Mouse (Mus musculus): ENCODE data around the gene Ppp1r9b. TPM values are rescaled to one million over a fixed set of nuclear protein-coding genes. Genes with fewer than 3 reads are reported as not detected.
"Not testable (repeated sequence)": the region's sequence is repeated elsewhere in the genome, so short reads cannot be mapped to it uniquely, and the experiment has no call there.

Ppp1r9b gene
- polyA plus RNA-seq (2012; rRNA removed), result 18.9 and 20.0 TPM in 2 replicates

DNA sequence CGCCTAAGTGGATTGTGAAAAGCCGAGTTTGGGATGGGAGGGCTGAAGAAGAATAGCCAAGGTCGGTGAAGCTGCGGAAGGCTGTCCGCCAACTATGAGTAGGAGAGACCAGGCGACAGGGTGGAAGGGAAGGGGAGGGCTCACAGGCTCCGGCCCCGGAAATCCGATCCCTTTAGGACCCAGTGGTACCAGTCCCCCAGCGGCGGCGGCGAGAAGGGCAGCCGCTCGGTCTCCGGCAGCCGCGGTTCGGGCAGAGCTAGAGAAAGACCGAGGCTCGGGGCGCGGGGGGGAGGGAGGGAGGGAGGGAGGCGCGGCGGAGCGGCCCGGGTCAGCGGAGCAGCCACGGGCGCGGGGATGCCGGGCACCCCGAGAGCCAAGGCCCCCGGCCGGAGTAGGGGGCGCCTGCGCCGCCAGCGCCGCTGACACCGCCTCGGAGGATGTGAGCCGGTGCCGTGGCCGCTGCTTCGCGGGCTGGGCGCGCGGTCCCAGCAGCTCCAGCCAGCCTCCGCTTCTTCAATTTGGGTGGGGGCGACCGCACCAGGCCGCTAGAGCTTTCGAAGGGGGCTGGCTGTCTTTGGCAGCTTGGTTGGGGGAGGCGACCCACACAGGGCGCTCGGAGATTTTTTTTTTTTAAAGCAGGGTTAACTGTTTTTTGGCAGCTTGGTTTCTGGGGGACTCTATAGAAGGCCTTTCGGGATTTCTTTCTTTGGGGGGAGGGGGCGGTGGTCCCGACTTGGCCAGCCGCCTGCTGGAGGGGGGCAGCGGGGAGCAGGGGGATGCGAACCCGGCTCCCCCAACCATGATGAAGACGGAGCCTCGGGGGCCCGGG, at the start of gene Ppp1r9b:
Gene Ppp1r9b, plus strand, starts transcription at position 287 of the 829 bp plus-strand sequence.
- WGBS, result under 1% methylated on average over 65 of the region's 69 CpGs
- DNase-seq (ENCODE audit: low read depth, low spot score), result no peak

DNA sequence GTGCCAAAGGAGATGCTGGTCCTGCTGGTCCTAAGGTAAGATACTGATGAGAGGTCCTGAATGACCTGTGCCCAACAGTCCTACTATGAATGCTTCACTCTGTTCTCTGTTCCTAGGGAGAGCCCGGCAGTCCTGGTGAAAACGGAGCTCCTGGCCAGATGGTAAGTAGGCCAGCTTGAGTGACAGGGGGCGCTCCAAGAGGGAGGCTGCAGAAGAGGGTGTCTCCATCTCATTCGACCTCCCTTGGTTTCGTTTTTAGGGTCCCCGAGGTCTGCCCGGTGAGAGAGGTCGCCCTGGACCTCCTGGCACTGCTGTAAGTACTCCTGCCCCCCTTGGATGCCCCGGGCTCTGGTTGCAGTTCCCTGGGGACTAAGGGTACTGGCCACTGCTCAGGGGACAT, 49.7 kb upstream of the Ppp1r9b start:
- no peak for DNase-seq (ENCODE audit: low read depth, low spot score)
- WGBS, result 33% methylated on average over 9 of the region's 9 CpGs

DNA sequence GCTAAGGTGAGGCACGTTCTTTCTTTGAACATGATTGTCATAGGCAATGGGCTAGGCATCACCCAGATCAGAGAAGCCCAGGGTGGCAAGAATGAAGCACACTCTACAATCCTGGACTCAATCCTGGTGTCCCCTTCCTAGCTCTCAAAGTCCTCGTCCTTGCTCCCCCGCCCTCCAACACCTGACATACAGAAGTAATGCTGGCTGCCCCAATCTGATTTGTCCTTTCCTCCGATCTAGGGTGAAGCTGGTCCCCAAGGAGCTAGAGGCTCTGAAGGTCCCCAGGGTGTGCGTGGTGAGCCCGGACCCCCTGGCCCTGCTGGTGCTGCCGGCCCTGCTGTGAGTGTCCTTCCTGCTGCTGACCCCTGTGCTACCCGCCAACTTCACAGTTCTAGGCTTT, 49.1 kb upstream of the Ppp1r9b start:
- WGBS, result 75% methylated on average over 8 of the region's 8 CpGs
- DNase-seq (ENCODE audit: low read depth, low spot score), result no peak

DNA sequence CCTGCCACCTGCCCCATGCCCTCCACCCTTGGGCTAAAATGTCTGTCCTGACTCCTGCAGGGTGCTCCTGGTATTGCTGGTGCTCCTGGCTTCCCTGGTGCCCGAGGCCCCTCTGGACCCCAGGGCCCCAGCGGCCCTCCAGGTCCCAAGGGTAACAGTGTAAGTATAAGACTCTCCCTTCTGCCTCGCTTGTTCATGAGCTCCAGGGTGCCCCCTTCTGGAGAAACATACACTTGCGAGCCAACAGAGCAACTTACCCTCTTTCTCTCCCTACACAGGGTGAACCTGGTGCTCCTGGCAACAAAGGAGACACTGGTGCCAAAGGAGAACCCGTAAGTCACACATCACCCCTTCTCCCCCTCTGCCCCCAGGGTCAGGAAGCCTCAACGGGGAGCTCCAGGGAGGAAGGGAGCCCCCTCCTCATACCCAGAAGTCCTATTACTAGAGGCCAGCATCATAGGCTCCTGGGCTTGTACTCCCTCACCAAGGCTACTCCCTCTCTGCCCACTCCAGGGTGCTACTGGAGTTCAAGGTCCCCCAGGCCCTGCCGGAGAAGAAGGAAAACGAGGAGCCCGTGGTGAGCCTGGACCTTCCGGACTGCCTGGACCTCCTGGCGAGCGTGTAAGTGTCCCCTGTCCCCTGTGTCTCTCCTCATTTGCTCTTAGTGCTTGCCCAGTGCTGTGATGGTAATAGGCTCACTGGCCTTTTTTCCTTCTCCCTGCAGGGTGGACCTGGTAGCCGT, 48.4 kb upstream of the Ppp1r9b start:
- 41% methylated on average over 13 of the region's 13 CpGs for WGBS
- no peak for DNase-seq (ENCODE audit: low read depth, low spot score)

DNA sequence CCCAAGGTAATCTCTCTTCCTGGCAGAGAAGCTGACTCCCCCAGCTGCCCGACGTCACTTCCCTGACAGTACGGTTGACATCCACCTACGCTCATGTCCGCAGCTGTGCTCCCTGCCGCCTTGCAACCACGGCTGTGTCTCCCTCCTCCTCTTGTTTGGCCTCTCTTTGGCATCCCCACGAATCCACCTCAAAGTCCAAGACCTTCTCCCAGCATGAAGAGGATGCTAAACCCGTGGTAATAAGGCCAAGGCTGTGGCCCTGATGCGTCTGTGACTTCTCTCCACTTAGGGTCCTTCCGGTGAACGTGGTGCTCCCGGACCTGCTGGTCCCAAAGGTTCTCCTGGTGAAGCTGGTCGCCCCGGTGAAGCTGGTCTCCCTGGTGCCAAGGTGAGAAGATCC, 47.8 kb upstream of the Ppp1r9b start:
- WGBS, result 71% methylated on average over 15 of the region's 15 CpGs
- no peak for DNase-seq (ENCODE audit: low read depth, low spot score)

DNA sequence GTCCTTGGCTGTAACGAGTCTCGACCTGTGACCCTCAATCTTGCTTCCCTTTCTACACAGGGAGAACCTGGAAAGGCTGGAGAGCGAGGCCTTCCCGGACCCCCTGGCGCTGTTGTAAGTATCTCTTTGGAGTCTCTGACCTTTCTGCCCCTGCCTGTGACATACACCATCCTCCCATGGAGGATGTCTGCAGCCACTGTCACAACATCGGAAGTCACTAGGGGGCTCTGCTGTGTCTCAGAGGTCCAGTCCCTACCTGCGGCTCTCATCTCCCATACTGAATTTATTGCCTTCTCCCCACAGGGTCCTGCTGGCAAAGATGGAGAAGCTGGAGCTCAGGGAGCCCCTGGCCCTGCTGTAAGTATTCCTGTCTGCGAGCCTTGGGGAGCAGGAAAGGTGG, 46.5 kb upstream of the Ppp1r9b start:
- no peak for DNase-seq (ENCODE audit: low read depth, low spot score)
- 29% methylated on average over 8 of the region's 8 CpGs for WGBS

DNA sequence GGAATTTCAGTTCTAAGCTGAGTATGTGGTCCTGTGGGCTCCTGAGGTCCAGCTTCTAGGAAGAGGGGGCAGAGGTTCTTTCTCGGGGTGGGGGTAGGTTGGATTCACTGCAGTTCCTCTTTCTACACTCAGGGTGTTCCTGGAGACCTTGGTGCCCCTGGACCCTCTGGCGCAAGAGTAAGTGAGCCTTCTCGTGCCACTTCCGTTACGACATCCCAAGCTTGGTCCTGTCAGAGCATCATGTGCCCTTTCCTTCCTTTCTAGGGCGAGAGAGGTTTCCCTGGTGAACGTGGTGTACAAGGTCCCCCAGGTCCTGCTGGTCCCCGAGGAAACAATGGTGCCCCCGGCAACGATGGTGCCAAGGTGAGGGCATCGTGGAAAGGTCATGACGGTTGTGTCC, 45.6 kb upstream of the Ppp1r9b start:
- no peak for DNase-seq (ENCODE audit: low read depth, low spot score)
- 79% methylated on average over 12 of the region's 12 CpGs for WGBS

DNA sequence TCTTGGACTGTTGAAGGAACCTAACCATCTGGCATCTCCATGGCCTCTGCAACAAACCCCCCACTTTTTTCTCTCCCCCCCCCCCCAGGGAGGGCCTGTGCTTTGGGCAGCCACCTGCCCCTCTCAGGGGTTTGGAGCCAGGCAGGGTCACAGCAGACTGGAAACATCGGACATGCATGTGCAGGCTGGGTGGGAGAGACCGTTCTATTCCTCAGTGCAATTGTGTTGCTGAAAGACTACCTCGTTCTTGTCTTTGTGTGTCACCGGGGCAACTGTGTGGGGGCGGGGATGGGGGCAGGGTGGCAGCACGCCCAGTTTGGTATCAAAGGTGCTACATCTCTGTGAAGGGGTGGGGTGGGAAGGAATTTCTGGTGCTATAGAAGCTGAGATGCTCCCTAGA, 38.7 kb upstream of the Ppp1r9b start:
- no peak for DNase-seq (ENCODE audit: low read depth, low spot score)
- WGBS, result 12% methylated on average over 6 of the region's 6 CpGs

DNA sequence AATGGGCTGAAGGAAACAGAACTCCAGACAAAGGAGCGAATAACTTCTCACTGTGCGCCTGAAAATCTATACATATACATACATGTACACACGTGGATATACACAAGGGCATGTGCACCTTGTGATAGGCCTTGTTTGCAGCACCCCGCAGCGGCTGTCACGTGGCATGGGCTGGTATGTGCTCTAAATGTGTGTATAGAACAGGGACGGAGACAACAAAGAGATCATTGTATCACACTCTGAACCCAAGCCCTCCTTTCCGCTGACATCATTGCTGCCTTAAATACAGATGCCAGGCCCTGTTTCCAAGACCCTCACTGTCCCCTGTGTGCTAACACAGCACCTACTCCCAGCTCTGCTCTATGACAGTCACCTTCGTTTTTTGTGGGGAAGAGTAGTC, 35.7 kb upstream of the Ppp1r9b start:
- DNase-seq (ENCODE audit: low read depth, low spot score), result no peak
- 69% methylated on average over 9 of the region's 9 CpGs for WGBS

DNA sequence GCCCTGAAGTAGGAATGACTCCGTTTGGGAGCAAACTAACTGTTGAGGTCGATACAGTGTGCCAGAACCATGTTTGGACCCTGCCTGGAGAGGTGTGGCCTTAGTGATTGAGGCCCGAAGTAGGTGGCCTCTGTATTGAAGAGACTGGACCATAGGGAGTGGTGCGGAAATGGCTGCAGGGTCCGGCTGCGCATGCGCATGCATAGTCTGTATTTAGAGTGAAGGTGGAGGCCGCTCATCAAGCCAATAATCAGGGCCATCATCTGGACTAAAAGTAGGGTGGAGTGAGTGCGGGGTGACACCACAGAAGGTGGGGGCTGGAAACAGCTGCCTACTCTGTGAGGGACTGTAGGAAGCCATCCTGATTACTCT, 33.2 kb upstream of the Ppp1r9b start:
- no peak for DNase-seq (ENCODE audit: low read depth, low spot score)
- 42% methylated on average over 9 of the region's 9 CpGs for WGBS

DNA sequence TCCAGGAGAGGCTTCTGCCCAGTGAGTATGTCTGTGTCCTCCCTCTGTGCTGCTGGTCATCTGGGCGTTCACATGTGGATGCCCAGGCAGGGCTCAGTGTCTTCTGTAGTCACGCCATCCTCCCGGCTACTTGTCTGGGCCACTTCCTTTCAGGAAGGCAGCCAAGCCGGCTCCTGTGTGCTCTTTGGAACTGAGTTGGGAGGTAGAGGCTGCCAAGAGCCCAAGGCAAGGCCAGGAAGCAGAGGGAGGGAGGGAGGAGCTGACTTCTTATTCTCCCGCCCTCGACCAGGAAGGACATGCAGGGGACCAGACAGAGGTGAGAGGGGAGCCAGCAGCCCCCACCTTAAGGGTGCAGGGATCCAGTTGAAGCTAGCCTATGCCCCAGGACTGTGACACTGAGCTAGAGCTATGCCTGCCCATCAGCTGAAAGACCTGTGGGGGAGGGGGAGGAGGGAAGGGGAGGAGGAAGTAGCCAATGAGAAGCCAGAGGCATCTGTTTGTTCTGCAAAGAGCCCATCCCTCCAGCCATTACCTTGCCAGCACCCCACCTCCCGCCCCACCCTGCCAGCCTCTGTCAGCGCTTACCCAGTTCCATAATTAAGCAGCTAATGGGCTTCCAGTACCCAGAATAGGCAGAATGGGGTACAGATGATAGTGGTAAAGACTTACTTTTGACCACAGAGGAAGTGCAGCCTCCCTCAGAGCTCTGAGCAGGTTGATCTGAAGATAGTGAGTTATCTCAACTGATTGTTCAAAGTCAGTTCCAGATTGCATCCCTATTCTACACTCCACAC, 32.6 kb upstream of the Ppp1r9b start:
- 2% methylated on average over 8 of the region's 8 CpGs for WGBS
- DNase-seq (ENCODE audit: low read depth, low spot score), result peak; percentile 87

DNA sequence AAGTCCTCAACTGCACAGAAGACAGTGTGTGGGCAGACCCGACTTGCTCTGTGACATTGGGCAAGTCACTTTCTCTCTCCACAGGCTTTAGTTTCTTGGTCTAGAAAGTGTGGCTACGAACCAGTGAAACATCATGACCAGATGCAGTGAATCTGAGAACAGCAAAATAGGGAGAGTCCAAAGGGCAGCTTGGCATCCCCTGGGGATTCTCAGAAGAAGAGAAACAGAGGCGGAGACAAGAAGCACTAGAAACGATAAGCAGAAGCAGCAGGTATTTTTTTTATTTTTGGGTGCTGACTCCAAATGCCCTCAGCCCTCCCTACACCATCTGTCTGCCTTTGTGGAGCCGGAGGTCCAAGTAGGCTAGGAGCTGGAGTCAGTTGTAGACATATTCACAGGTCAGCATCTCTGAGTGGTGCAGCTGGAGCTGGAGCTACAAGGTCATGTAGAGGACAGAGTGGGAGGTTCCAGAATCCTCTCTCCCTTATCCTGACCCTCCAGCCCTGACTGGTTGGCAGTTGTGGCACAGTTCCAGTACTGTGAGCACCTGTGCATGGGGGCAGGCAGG, 28.2 kb upstream of the Ppp1r9b start:
- no peak for DNase-seq (ENCODE audit: low read depth, low spot score)
- 64% methylated on average over 5 of the region's 5 CpGs for WGBS

DNA sequence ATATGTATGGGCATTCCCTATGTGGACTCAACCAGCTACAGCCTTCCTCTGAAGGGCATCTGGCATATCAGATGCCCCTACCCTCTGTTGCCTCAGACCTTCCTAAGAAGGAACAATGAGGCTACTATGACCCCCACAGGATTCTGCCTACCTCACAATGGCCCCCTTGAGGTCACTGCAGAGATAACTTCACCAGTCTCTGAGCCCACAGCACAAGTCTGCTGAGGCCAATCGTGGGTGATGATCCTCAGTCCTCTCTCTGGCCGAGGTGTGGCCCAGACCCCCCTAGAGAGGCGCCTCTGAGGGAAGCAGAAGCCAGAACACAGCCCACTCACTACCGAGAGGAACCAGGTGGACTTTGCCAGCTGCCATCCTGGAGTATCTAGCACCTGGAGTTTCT, 23.4 kb upstream of the Ppp1r9b start, which contains the start of gene Hils1:
Gene Hils1, plus strand, starts transcription at position 175 of the 400 bp plus-strand sequence.
- WGBS, result 40% methylated on average over 4 of the region's 4 CpGs
- no peak for DNase-seq (ENCODE audit: low read depth, low spot score)

DNA sequence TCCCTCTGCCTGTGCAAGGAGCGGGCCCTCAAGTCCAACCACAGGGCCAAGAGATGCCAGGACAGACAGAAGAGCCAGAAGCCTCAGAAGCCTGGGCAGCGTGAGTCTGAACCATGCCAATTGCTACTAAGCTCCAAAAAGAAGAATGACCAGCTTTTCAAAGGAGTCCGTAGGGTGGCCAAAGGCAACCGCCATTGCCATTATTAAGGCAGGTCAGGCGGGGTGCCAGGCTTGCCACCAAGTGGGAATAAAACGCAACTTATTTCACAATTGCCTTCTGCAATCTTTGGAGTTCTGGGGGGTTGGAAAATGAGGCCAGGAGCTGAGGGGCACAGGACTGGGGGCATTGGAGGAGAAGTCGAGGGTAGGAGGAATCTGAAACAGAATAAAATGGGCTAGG, 22.6 kb upstream of the Ppp1r9b start:
- 75% methylated on average over 7 of the region's 7 CpGs for WGBS
- no peak for DNase-seq (ENCODE audit: low read depth, low spot score)

DNA sequence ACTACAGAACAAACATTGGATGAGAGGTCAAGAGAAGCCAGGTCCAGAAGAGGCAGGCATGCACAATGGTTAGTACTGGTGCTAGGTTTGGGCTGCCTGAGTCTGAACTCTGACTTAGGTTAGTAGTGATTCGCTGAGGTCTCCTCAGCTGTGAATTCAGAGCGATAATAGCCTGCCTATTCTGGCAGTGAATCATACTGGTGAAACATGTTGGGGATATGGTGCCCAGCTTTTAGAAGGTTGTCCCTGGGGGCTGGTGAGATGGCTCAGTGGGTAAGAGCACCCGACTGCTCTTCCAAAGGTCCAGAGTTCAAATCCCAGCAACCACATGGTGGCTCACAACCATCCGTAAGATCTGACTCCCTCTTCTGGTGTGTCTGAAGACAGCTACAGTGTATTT, 21.1 kb upstream of the Ppp1r9b start:
- 80% methylated on average over 4 of the region's 4 CpGs for WGBS

DNA sequence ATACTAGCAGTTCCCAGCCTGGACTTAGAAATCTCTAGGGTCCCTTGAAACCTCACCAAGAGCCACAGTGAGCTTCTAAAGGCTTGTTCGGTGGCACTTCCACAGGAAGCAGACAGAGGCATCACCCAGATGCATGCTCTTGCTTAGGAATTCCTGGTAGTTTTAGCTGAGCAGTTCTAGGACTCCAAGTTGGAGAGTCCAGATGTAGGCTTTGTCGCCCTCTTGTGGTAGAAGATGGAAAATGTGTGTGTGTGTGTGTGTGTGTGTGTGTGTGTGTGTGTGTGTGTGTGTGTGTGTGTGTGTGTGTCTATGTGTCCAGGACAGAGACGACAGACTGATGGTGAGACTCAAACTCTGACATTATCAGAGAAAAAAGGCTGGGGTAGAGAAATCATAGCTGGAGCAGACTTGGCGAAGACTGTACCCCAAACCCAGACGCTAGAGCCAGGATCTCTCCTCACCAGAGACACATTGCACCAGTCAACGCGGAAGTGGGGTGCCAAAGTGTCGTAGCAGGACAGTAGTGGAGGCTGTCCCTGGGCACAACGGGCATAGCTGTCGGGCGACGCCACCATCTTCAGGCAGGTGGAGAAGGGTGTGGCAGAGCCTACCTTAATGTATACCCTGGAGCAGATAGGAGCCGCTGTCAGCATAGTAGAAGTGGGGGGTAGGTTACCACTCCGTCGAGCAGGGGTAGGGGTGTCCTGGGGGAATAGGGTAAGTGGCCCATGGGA, 20.5 kb upstream of the Ppp1r9b start:
- 38% methylated on average over 15 of the region's 15 CpGs for WGBS
- no peak for DNase-seq (ENCODE audit: low read depth, low spot score)

More for the DNA sequence above, 21.1 kb upstream of the Ppp1r9b start:
- not testable (repeated sequence) for DNase-seq (ENCODE audit: low read depth, low spot score)

DNA sequence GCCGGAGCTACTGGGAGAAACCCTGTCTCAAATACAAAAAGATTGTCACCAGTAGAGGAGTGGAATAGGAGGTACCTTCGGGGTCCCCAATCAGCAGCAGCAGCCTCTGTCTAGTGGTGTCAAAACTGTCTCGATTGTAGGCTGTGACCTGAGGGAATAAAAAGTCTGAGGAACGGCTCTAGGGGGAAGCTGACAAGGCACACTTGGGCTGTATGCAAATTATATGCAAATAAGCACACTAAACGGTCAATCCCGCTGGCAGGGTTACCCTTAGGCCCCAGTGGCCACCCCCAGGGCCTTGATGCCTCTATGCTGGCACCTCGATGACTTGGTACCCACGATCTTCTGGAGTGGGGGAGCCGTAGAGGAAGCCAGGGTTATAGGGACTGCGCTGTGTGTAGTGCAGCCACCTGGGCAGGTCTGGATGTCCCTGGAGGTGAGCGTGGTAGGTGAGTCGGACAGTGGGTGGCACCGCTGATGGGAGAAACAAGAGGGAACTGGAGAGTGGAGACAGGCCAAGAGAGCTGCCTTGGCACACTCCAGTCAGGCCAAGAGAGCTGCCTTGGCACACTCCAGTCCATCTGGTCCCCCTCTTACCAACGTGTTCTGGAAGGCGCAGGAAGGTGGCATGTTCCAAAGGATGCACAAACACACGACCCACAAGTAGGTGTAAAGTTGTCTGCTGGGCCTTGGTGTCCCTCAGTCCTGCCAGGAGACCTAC, 18.8 kb upstream of the Ppp1r9b start:
- WGBS, result 59% methylated on average over 16 of the region's 16 CpGs
- DNase-seq (ENCODE audit: low read depth, low spot score), result no peak

DNA sequence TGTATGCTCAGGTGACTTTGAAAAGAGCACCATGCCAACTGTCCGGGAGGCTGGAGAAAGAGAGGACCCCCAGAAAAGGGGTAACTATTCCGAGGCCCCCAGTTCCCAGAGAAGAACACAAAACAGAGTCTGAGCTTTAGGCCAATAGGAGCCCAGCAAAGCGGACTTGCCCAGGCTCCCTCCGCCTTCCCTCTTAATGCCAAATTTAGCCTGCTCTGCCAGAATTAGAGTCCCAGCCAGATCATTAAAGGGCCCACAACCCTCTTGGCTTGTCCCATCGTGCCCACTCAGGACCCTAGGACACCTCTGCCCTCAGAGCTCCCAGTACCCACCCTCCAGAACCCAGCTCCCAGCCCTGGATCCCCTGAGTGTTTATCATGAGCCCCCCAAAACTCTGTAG, 17.9 kb upstream of the Ppp1r9b start:
- WGBS, result 61% methylated on average over 5 of the region's 5 CpGs
- no peak for DNase-seq (ENCODE audit: low read depth, low spot score)

DNA sequence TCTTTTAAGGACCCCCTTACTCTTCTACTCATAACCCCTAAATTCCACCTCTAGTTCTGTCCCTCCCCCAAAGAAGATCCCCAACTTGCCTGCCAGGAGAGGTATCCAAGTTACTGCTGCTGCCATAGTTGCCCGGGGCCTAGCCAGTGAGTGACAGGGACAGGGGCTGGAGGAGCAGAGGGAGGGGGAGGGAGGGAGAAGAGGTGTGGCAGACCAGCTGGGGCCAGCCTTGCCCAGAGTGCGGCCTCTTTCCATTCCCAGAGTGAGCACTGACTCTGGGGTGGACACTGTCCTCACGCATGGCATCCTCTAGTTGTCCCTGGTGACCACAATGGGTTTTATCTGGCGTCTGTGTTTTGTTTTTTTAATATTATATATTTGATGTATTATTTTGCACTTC, 17.5 kb upstream of the Ppp1r9b start:
- 56% methylated on average over 4 of the region's 4 CpGs for WGBS
- DNase-seq (ENCODE audit: low read depth, low spot score), result no peak
